Comparison of ENCODE assay signal across 8 mouse cellular contexts in the genomic region with DNA sequence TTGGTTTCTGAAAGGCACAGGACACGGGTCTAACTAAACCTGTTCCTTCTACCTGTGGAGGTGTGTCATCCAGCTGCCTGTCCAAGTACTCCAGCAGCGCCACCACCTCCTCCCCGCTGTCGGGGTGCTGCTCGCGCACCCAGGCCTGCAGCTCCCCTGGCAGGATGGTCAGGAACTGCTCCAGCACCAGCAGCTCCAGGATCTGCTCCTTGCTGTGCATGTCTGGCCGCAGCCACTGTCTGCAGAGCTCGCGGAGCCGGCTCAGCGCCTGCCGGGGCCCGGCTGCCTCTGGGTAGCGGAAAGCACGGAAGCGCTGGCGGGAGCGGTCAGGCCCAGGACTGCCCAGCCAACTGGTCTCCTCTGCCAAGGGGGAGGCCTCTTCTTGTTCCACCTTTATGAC. TPM values are rescaled to one million over a fixed set of nuclear protein-coding genes. Genes with fewer than 3 reads are reported as not detected.
DNase-seq lines count a peak whose midpoint lies in the region; ATAC-seq lines count a peak whose summit lies in the region.
"Not testable (repeated sequence)": the region's sequence is repeated elsewhere in the genome, so short reads cannot be mapped to it uniquely, and the experiment has no call there.

No protein-coding gene starts in this region.

- ATAC-seq in megakaryocyte progenitor cell, adult 5-6 weeks (replicated peaks; ENCODE audit: poor library complexity) = peak; percentile 20; the same call in 1 of the 2 replicates

- intact Hi-C loops in heart, postnatal 14 days (cut with DNase I); left cerebral cortex, postnatal 14 days (cut with DNase I): not testable (repeated sequence)

- DNase-seq in adrenal gland, adult 18-20 months (ENCODE audit: low spot score in 2 of 2) = peak; percentile 25 to 32
- peak; percentile 50 for DNase-seq in cerebellum, adult 9-11 months
- peak; percentile 8 for DNase-seq in gastrocnemius, adult 18-20 months (ENCODE audit: low spot score)
- peak; percentile 23 to 35 for DNase-seq in heart, postnatal 14 days
- DNase-seq in kidney, adult 9 months = peak; percentile 28
- DNase-seq in left cerebral cortex, postnatal 14 days (ENCODE audit: low spot score in 2 of 2) = peak; percentile 7 to 18
- DNase-seq in right cerebral cortex, postnatal 25 days = peak; percentile 13

RNA-seq across cellular contexts. Expression of a gene that starts 6.5 kb away (rescaled TPM):
- 10 to 100 TPM; 61.1 to 72.4 TPM for total RNA-seq in adrenal gland, adult 18-20 months (2021)
- total RNA-seq in gastrocnemius, adult 18-20 months (2021) = 10 to 100 TPM; 13.0 to 17.0 TPM
- total RNA-seq in heart, postnatal 14 days (2021) = 10 to 100 TPM; 34.3 to 38.2 TPM
- 10 to 100 TPM; 38.3 to 40.1 TPM for total RNA-seq in left cerebral cortex, postnatal 14 days (2021)
- total RNA-seq in megakaryocyte progenitor cell, adult 5-6 weeks (2015) = 39.4 and 51.9 TPM in 2 replicates
- 26.9 and 33.7 TPM in 2 replicates for total RNA-seq in megakaryocyte progenitor cell, adult 5-6 weeks (2017)

RNA-seq across cellular contexts. Expression of a gene that starts 33.4 kb away (rescaled TPM):
- total RNA-seq in adrenal gland, adult 18-20 months (2021) = 1 to 10 TPM; 9.5 to 9.8 TPM
- total RNA-seq in gastrocnemius, adult 18-20 months (2021) = 1 to 10 TPM; 6.8 to 7.6 TPM
- total RNA-seq in heart, postnatal 14 days (2021) = 1 to 10 TPM; 4.6 to 4.9 TPM
- total RNA-seq in left cerebral cortex, postnatal 14 days (2021) = 1 to 10 TPM; 6.9 to 7.7 TPM
- total RNA-seq in megakaryocyte progenitor cell, adult 5-6 weeks (2015) = 7.5 and 9.1 TPM in 2 replicates
- total RNA-seq in megakaryocyte progenitor cell, adult 5-6 weeks (2017) = 15.5 and 17.5 TPM in 2 replicates

RNA-seq across cellular contexts. Expression of a gene that starts 44.8 kb away (rescaled TPM):
- under 1 TPM; 0.36 to 0.45 TPM for total RNA-seq in adrenal gland, adult 18-20 months (2021)
- under 1 TPM; 0.31 to 0.39 TPM for total RNA-seq in gastrocnemius, adult 18-20 months (2021)
- under 1 TPM; 0.32 to 0.60 TPM for total RNA-seq in heart, postnatal 14 days (2021)
- 1 to 10 TPM; 1.3 to 1.8 TPM for total RNA-seq in left cerebral cortex, postnatal 14 days (2021)
- total RNA-seq in megakaryocyte progenitor cell, adult 5-6 weeks (2015) = 1.1 and 1.6 TPM in 2 replicates
- total RNA-seq in megakaryocyte progenitor cell, adult 5-6 weeks (2017) = 0.58 and 0.98 TPM in 2 replicates

RNA-seq across cellular contexts. Expression of a gene that starts 49.3 kb away (rescaled TPM):
- not detected for total RNA-seq in adrenal gland, adult 18-20 months (2021)
- total RNA-seq in gastrocnemius, adult 18-20 months (2021) = not detected
- total RNA-seq in heart, postnatal 14 days (2021) = not detected
- not detected for total RNA-seq in left cerebral cortex, postnatal 14 days (2021)
- total RNA-seq in megakaryocyte progenitor cell, adult 5-6 weeks (2015) = not detected in 2 replicates
- not detected in 2 replicates for total RNA-seq in megakaryocyte progenitor cell, adult 5-6 weeks (2017)

RNA-seq across cellular contexts. Expression of a gene that starts 57.5 kb away (rescaled TPM):
- 10 to 100 TPM; 36.3 to 41.8 TPM for total RNA-seq in adrenal gland, adult 18-20 months (2021)
- 10 to 100 TPM; 13.1 to 14.1 TPM for total RNA-seq in gastrocnemius, adult 18-20 months (2021)
- 10 to 100 TPM; 21.7 to 24.1 TPM for total RNA-seq in heart, postnatal 14 days (2021)
- total RNA-seq in left cerebral cortex, postnatal 14 days (2021) = 10 to 100 TPM; 33.9 to 39.7 TPM
- total RNA-seq in megakaryocyte progenitor cell, adult 5-6 weeks (2015) = 18.5 and 18.7 TPM in 2 replicates
- total RNA-seq in megakaryocyte progenitor cell, adult 5-6 weeks (2017) = 17.1 and 20.6 TPM in 2 replicates

Comparison
In these comparisons a context has a peak if more than half of its experiments do, and no peak if none do; other contexts are left out.
1. Peak in every context shown above with its lines: DNase-seq and ATAC-seq.